15 mouse cellular contexts compared by ENCODE assay signal in genomic region chr19:58251095-58251494, GRCm38 (mm10).
"Had no signal": no experiment of that assay in that cellular context is flagged by ENCODE, and none has a peak within 500 bp of the region (broad histone marks: within the 10 kb centered on the region; RNA-seq: fewer than 3 reads in every experiment).

No protein-coding gene starts in this region.

- H3K4me1 ChIP-seq: neural tube, embryonic 12.5 days had no signal

- H3K27me3 ChIP-seq: midbrain, embryonic 12.5 days; neural tube, embryonic 12.5 days; neural tube, embryonic 15.5 days had no signal

- H3K27ac ChIP-seq: liver, embryonic 14.5 days; macrophage; midbrain, embryonic 12.5 days; neural tube, embryonic 12.5 days; neural tube, embryonic 15.5 days had no signal

- H3K4me2 ChIP-seq: lung, embryonic 14.5 days; midbrain, embryonic 12.5 days; neural tube, embryonic 12.5 days; neural tube, embryonic 15.5 days had no signal

- H3K9me3 ChIP-seq: midbrain, embryonic 12.5 days; neural tube, embryonic 12.5 days; neural tube, embryonic 15.5 days had no signal

- DNase-seq: kidney, adult 11 months; kidney, adult 8-10 months; kidney, postnatal 14 days; kidney, postnatal 4 days; liver, postnatal 0 days; lung, embryonic 14.5 days; right cerebral cortex, adult 18-20 months; thymus, adult 2 months; thymus, postnatal 14 days had no signal

- H3K36me3 ChIP-seq: midbrain, embryonic 12.5 days; neural tube, embryonic 12.5 days; neural tube, embryonic 15.5 days had no signal

- H3K4me3 ChIP-seq: midbrain, embryonic 12.5 days; neural tube, embryonic 12.5 days; neural tube, embryonic 15.5 days had no signal

- ATAC-seq: liver, postnatal 0 days; lung, postnatal 0 days had no signal

- H3K9ac ChIP-seq: liver, embryonic 14.5 days; liver, postnatal 0 days; lung, embryonic 14.5 days; midbrain, embryonic 12.5 days; neural tube, embryonic 12.5 days; neural tube, embryonic 15.5 days had no signal
